Mouse (Mus musculus): ENCODE data around the gene Pmvk.

The Pmvk gene

GRCm38 (mm10) chr3:89454401-89455177 is at the start of gene Pmvk:
Gene Pmvk, plus strand, starts transcription at chr3:89454541.
- DNase-seq (ENCODE audit: low spot score in 2 of 2), result no peak

GRCm38 (mm10) chr3:89406887-89407286 is 47.5 kb upstream of the Pmvk start:
- no peak for DNase-seq (ENCODE audit: low spot score in 2 of 2)

DNA sequence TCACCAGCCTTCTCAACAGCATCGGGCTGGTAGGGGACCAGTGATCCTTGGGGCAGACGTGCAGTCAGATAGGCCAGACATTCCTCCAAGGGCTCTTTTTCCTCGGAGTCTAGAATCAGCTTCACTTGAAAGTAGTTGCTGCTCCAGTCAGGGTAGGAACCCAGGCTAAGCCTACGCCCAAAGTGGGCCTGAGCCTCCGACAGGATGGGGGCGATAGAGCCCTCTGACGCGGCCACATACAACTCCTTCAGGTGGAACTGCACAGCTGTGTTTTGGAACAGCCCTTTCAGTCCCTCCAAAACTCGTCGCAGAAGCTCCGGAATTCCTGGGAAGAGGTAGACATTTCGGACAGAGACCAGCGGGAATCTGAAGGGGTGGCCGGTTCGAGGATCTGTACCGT is 45.9 kb upstream of the Pmvk start:
- no peak for DNase-seq (ENCODE audit: low spot score in 2 of 2)

- no peak for DNase-seq (ENCODE audit: low spot score in 2 of 2)
These were observed 44.6 kb upstream of the Pmvk start for GRCm38 (mm10) chr3:89409701-89410100.

DNA sequence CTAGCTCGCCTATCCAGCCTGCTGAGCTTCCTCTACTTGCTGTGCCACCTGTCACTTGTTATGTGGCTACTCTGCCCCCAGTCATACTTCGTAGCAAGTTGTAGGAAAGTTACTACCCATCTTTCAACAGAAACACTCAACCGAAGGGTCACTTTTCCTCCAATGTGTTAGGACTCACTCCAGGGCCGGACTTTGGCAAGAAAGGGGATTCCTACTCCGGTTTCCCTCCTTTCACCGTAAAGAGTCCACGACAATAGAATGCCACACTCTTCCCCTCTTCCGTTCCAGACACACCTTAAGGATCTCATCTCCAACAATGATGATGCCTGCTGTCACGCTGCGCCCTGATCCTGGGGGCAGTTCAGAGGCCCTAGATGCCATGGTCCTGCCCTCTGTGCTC is 43.5 kb upstream of the Pmvk start:
- no peak for DNase-seq (ENCODE audit: low spot score in 2 of 2)

- peak; percentile 98 to 100 for DNase-seq (ENCODE audit: low spot score in 2 of 2)
These were observed 42.6 kb upstream of the Pmvk start, which contains the start of gene Flad1 for GRCm38 (mm10) chr3:89411490-89412393. Gene Flad1, minus strand, starts transcription at chr3:89411870.

DNA sequence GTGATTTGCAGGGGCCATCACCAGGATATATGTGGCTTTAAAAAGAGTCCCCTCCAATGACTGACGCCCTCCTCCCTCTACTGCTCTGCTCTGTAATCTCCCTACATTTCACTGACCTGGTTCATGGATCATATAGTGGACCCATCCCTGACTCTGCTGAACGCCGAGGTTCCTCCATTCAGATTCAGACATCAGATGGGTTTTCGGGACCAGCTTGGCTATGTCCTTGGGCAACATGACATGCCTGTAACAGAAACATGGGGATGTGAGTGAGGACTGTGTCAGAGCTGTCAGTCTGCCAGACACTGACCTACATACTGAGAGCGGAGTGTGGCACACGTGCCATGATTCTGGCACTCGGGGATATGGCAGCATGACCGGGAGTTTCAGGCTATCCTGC is 38.2 kb upstream of the Pmvk start:
- no peak for DNase-seq (ENCODE audit: low spot score in 2 of 2)

DNA sequence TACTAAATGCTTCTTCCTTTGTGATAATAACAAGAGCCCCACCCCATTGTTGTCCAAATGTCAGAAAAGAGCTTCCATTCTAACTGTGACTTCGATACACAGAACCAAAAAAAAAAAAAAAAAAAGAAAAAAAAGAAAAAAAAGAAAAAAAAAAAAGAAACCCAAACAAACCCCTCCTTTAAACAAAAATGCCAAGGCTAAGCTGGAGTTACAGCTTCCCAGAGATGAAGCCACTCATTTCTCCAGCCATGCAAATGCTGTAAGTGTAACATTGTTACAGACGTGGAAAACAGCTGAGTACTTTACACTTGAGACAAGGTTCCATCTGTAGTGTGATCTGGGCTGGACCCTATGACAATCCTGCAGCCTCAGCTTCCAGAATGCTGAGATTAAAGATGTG is 37.2 kb upstream of the Pmvk start:
- no peak for DNase-seq (ENCODE audit: low spot score in 2 of 2)

DNA sequence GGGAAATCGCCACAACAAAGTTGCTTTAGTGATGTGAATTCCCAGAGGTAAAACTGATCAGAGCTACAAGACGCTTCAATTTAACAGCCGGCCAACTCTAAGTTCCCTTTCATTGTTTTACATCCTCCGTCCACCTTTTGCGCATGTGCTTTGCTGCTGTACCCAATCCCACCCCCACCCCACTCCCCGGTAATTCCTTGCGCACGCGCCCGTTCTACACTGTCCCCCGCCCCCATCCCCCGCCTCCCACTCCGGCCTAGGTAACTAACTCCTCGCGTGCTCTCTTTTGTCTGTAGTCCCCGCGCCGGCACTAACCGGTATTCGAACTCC is 36.5 kb upstream of the Pmvk start:
- no peak for DNase-seq (ENCODE audit: low spot score in 2 of 2)

DNA sequence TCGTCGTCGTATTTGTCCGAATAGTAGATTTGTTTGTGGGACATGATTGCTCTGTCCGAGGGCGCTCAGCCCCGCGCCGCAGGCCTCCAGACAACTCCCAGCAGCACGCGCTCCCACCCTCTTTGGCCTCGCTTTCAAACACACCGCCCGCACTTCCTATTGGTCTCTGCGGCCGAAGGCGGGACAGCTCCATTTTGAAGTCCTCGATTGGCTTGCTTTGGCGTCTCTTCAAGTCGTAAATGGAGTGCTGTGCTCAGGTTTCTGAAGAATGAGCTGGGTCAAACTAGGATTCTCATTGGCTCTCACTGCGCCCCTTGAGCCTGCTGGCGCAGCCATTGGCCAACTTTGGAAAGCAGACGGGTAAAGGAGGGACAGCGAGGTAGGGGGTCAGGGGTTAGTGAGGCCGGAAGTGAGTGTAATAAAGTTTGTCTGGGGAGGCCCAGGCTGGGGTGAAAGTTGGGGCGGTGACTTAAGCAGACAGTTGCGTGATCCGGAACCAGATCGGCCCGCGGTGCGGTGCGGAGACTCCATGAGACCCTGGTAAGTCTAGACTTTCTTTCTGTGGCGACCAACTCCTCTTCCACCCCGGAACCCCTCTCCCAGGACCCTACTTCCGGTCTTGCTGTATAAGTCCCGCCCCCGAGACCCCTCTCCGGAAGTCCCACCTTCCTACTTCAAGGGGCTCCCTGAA is 36.0 kb upstream of the Pmvk start, which contains the start of the genes Cks1b and Shc1:
Cks1b (minus strand) TSS at position 214 of the 691 bp plus-strand sequence.
Shc1 (plus strand) TSS at position 274 of the 691 bp plus-strand sequence.
- DNase-seq (ENCODE audit: low spot score in 2 of 2), result peak; percentile 96 to 97

GRCm38 (mm10) chr3:89418861-89419250 is 35.5 kb upstream of the Pmvk start:
- DNase-seq (ENCODE audit: low spot score in 2 of 2), result no peak

DNA sequence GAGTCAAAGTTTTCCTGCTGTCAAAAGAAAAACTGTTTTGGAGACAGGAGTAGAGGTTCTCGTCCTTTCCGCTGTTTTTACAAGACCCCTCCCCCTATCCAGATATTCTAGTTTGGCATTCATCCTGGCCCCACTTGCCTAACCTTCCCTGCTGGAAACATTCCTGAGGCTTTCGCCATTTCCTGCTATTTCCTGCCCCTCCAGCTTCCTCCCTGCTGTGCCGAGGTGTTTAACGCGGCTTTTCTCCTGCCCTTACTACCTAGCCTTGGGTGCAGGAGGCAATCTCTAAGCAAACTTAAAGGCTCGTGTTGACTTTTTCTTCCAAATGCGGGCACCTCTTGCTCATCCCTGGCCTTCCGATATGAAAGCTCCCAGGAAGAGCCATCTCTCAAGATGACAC is 34.8 kb upstream of the Pmvk start:
- DNase-seq (ENCODE audit: low spot score in 2 of 2), result no peak

DNA sequence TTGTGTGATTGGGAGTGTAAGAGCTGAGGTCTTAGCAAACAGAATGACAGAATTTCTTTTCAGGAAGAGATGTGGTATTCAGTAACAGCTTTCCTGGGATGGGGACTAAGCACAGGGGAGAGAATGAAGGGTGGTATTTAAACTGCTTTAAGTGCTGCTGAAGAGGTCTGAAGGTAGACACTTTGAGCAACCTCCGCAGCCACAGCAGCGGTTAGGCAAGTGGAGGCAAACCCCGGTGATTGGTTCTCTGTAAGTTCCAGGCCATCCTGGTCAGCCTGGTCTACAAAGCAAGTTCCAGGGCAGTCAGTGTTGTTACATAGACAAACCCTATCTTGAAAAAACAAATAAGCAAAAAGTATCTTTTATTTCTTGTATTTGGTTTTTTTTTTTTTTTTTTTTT is 34.4 kb upstream of the Pmvk start:
- no peak for DNase-seq (ENCODE audit: low spot score in 2 of 2)

DNA sequence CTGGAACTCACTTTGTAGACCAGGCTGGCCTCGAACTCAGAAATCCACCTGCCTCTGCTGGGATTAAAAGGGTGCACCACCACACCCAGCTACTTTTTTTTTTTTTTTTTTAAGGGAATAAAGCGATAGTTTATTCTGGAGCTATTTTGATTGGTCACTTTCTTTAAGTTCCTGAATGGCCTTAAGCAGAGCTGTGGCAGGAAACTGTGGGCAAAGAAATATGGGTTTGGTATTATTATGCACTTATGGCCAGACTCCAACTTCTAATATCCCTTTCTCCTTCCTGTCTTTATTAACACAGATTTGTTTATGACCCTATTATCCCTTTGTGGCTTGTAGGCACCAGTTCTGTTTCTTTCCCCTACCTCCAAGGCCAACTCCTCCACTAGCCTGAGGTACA is 33.9 kb upstream of the Pmvk start:
- DNase-seq (ENCODE audit: low spot score in 2 of 2), result no peak

GRCm38 (mm10) chr3:89421002-89421774 is 33.2 kb upstream of the Pmvk start:
- DNase-seq (ENCODE audit: low spot score in 2 of 2), result peak in 1 of 2 experiments; percentile 21

GRCm38 (mm10) chr3:89421810-89422473 is 32.4 kb upstream of the Pmvk start:
- no peak for DNase-seq (ENCODE audit: low spot score in 2 of 2)

DNA sequence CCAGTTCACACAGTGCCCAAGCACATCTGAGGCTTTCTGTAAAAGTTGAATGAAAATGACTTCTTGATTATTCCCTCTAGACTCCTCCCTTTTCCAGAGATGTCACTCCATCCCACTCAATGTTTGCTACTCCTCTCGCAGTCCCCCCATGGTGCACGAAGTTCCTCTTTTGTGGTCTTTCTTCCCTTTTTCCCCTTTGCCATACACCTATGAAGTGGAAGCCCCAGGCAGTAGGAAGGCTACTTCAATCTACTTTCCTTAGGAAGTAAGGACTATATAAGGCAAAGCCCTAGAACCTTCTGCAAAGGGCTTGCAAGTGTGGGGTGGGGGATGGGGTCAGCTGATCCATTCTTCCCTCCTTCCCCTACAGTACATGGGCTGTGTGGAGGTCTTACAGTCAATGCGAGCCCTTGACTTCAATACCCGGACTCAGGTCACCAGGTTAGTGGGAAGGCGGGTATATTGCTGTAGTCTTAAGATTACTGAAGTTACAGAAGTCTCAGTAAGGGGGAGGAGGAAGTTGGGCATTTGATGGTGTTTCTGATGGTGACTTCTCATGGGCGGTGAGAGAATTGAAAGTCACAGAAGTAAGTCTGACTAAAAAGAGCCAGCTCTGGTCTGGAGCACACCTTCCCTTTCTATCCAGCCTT is 31.7 kb upstream of the Pmvk start:
- DNase-seq (ENCODE audit: low spot score in 2 of 2), result no peak

- DNase-seq (ENCODE audit: low spot score in 2 of 2), result no peak
These were observed 29.8 kb upstream of the Pmvk start for GRCm38 (mm10) chr3:89424416-89425140.

GRCm38 (mm10) chr3:89425141-89425525 is 29.2 kb upstream of the Pmvk start:
- no peak for DNase-seq (ENCODE audit: low spot score in 2 of 2)

DNA sequence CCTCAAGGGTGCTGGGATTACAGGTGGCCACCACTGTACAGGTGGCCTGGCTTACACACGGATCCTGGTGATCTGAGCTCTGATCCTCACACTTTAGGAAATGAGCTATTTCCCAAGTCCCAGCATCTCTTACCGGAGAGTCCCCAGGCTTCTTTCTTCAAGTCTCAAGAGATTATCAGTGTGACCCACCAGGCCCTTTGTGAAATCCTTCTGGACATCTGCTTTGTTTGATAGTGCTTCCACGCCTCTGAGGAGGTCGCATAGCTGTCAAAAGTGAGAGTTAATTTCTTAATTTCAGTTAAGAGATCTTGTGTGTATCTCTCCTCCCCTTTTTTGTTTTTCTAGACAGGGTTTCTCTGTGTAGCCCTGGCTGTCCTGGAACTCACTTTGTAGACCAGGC is 28.5 kb upstream of the Pmvk start:
- no peak for DNase-seq (ENCODE audit: low spot score in 2 of 2)
